Mouse (Mus musculus): Measurements from ENCODE around the gene Hes3. TPM values are rescaled to one million over a fixed set of nuclear protein-coding genes. Genes with fewer than 3 reads are reported as not detected.

Gene Hes3
- total RNA-seq, 4 experiments from 2014 or later = not detected

GRCm38 (mm10) chr4:152281601-152282000, 9.9 kb downstream of the Hes3 start:
- no peak for DNase-seq (ENCODE audit: low spot score)

- DNase-seq (ENCODE audit: low spot score) = no peak
Measured at GRCm38 (mm10) chr4:152278986-152279385, 12.5 kb downstream of the Hes3 start.

DNA sequence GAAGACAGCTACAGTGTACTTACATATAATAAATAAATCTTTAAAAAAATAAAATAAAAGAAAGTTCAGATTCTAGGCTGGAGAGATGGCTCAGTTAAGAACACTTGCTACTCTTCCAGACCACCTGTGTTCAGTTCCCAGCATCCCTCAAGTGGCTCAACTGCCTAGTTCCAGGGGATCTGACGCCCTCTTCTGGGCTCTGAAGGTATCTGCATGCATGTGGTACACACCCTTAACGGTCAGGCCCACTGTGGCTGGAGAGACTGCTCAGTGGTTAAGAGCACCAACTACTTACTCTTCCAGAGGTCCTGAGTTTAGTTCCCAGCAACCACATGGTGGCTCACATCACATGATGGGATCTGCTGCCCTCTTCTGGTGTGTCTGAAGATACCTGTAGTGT, 13.5 kb downstream of the Hes3 start:
- DNase-seq (ENCODE audit: low spot score) = no peak

- no peak for DNase-seq (ENCODE audit: low spot score)
Measured at GRCm38 (mm10) chr4:152276389-152277347, 14.8 kb downstream of the Hes3 start.

GRCm38 (mm10) chr4:152274681-152275131, 16.8 kb downstream of the Hes3 start:
- peak; percentile 53 for DNase-seq (ENCODE audit: low spot score)

- DNase-seq (ENCODE audit: low spot score) = peak; percentile 60
Measured at GRCm38 (mm10) chr4:152273621-152274236, 17.7 kb downstream of the Hes3 start, which contains the start of gene Gpr153. TSS of gene Gpr153 (plus strand) at chr4:152274232.

DNA sequence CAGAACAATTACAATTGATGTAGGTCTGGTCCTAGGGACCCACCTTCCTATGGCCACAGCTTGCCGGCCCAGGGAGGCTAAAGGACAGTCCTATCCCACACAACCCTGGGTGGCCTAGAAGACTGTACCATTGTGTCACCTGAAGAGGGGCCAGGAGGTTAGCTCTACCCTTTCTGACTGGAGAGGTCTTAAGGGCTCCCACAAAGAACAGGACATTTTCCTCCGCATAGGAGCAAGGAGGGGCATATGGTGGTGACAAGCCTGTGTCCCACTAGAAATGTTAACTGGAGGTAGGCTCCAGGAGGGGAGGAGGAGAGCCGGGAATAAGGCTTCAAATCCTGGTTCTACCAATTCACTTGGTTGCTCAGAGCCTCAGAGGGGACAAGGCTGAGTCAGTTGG, 18.3 kb downstream of the Hes3 start:
- DNase-seq (ENCODE audit: low spot score) = no peak

- DNase-seq (ENCODE audit: low spot score) = peak; percentile 84
Measured at GRCm38 (mm10) chr4:152272449-152273049, 18.9 kb downstream of the Hes3 start.

DNA sequence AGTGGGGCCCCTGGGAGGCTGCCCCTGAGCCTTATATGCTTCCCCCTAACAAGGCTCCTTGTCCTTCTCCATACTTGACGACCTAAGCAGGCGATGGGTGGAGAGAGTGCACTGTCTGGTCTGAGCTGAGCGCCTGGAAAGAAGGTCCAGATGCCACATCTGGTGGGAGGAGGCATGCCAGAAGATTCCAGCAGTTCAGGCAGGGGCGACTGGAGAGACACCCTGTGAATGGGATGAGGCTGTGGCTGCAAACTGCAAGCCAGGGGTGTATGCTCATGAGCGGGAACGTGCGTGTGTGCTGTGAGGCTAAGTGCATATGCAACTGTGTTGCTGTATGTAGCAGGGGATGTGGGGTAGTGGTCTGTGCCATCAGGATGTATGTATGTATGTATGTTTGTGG, 19.5 kb downstream of the Hes3 start:
- no peak for DNase-seq (ENCODE audit: low spot score)

DNA sequence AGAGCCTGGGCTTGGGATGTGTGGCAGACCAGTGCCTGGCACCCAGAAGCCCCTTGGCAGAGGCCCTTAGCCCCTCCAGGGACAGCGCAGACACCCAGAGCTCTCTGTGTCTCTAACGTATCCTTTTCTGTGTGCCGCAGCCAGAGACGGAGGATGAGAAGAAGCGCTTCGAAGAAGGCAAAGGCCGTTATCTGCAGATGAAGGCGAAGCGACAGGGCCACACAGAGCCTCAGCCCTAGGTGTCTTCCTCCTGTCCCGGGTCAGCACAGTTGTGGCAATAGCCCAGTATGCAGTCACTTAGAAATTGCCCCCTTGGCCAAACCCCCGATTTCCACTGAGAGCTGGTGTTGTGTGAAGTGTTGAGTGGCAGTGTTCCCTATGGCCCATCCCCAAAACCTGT, 20.1 kb downstream of the Hes3 start:
- no peak for DNase-seq (ENCODE audit: low spot score)

GRCm38 (mm10) chr4:152270599-152270998, 20.9 kb downstream of the Hes3 start:
- no peak for DNase-seq (ENCODE audit: low spot score)

- no peak for DNase-seq (ENCODE audit: low spot score)
Measured at GRCm38 (mm10) chr4:152269967-152270366, 21.5 kb downstream of the Hes3 start.

DNA sequence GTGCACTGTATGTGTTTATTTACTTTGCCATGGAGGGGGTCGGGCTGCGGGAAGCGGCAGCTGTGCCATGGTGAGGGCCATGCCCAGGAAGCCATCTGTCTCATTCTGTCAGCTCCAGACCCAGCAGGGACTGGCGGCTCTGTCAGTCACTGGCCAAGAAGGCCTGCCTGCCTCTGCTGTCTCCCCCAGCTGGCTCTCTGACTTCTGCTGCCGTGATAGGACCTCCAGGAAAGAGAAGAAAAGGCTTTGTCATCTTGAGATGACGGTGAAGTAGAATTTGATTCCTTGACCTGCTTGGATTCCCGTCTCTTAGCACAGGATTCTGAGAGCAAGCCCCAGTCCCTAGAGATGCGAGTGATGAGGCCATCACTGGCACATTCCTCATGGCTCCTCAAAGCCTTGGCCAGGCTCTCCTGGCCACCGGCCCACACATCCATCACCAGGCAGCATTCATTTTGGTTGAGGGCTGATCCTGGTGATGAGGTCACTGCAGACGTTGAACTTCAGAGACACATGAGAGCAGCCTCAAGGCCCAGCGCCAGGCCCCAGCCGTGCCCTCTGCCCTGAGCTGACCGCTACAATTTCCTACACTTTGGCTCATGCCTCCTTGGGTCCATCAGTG, 23.6 kb downstream of the Hes3 start:
- peak; percentile 45 for DNase-seq (ENCODE audit: low spot score)

GRCm38 (mm10) chr4:152266236-152266895, 25.1 kb downstream of the Hes3 start:
- DNase-seq (ENCODE audit: low spot score) = no peak

GRCm38 (mm10) chr4:152265791-152266190, 25.7 kb downstream of the Hes3 start:
- DNase-seq (ENCODE audit: low spot score) = no peak

- DNase-seq (ENCODE audit: low spot score) = no peak
Measured at GRCm38 (mm10) chr4:152264867-152265568, 26.4 kb downstream of the Hes3 start.

- no peak for DNase-seq (ENCODE audit: low spot score)
Measured at GRCm38 (mm10) chr4:152264177-152264530, 27.3 kb downstream of the Hes3 start.

GRCm38 (mm10) chr4:152263512-152264176, 27.8 kb downstream of the Hes3 start:
- DNase-seq (ENCODE audit: low spot score) = no peak

DNA sequence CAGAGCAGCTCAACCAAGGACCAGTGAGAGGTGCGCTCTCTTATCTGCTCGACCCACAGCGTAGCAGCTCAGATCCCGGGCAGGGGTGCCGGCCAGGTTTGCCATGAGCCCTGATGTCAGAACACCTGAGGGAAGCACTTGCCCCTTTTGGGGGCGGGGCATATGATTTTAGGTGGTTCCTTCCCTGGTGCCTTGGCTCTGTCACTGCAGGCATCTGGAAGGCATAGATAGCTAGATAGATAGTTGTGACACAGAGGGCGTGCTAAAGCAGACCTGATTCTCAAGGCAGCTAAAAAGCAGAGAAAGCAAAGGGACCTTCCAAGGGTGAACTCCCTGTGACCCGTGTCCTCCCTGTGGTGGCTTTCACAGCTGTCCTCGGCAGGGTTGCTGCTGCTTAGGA, 28.4 kb downstream of the Hes3 start:
- DNase-seq (ENCODE audit: low spot score) = no peak

DNA sequence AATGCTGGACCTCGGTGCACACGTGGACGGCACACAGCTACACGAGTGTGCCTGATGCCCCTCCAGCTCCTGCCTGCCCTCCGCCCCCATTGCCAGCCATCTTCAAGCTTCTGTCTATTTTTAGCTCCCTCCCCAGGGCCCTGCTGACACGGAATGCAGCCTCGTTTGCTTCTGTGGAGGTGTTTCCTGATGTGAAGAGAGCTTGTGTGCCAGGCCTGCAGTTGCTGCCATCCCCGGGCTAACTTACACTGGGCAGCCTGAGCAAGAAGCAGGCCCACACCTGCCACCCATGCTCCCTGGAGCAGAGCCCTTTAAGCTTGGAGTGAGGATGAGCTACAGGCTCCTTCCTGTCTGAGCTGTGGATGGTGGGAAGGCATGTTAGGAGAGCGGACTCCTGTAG, 29.3 kb downstream of the Hes3 start:
- no peak for DNase-seq (ENCODE audit: low spot score)
